Mouse (Mus musculus) kidney, embryonic 15.5 days (tissue): ENCODE measurements around the gene Ufsp2. TPM values are rescaled to one million over a fixed set of nuclear protein-coding genes. Genes with fewer than 3 reads are reported as not detected.

Experiments
- ATAC-seq: fragments of 200-750 bp; cut with Nextera tagmentation; replicated peaks from 2 replicates; pipeline ENCODE4 v1.8.0; 2017; ENCODE audit warnings: moderate TSS enrichment; ENCODE audit not compliant: low FRiP score
- H3K27ac ChIP-seq: fragments of 300-500 bp; sonication (generic); 2 replicates; pipeline ENCODE4 v1.5.1; 2015; ENCODE audit warnings: mild to moderate bottlenecking, inconsistent platforms
- H3K27me3 ChIP-seq: fragments of 300-500 bp; sonication (generic); 2 replicates; pipeline ENCODE4 v1.6.1; 2015; ENCODE audit warnings: inconsistent platforms
- H3K36me3 ChIP-seq: fragments of 300-500 bp; sonication (generic); 2 replicates; pipeline ENCODE4 v1.6.1; 2015; ENCODE audit warnings: inconsistent platforms
- H3K4me1 ChIP-seq: fragments of 300-500 bp; sonication (generic); 2 replicates; pipeline ENCODE4 v1.6.1; 2015; ENCODE audit warnings: inconsistent platforms
- H3K4me2 ChIP-seq: fragments of 300-500 bp; sonication (generic); 2 replicates; pipeline ENCODE4 v1.6.1; 2015; ENCODE audit warnings: moderate library complexity, mild to moderate bottlenecking, inconsistent platforms
- H3K4me3 ChIP-seq: fragments of 300-500 bp; sonication (generic); replicated peaks from 2 replicates; pipeline ENCODE4 v1.5.1; 2015; ENCODE audit warnings: mild to moderate bottlenecking, inconsistent platforms
- H3K9ac ChIP-seq: fragments of 300-500 bp; sonication (generic); 2 replicates; pipeline ENCODE4 v1.6.1; 2015; ENCODE audit warnings: mild to moderate bottlenecking, inconsistent platforms
- H3K9me3 ChIP-seq: fragments of 300-500 bp; sonication (generic); replicated peaks from 2 replicates; pipeline ENCODE4 v1.6.1; 2016; ENCODE audit warnings: inconsistent platforms
- WGBS: fragments of 180-500 bp; shearing (Covaris S2); methylation state at CpG from one replicate; pipeline ENCODE4 v1.1.7; 2015; ENCODE audit warnings: mixed read lengths; 5-methylcytosine and 5-hydroxymethylcytosine counted together
- polyA plus RNA-seq: library from polyadenylated mRNA; unstranded; fragments of >200 nt; fragmentation: Nextera tagmentation; extraction: Ambion mirVana; gene quantifications from 2 replicates; pipeline ENCODE4 v1.2.1, GENCODE M21; 2015

Gene Ufsp2
- polyA plus RNA-seq, 1 experiment from 2014 or later = 81.8 TPM

GRCm38 (mm10) chr8:46024392-46024791, 49.1 kb downstream of the Ufsp2 start:
- Histone ChIP-seq H3K9ac (no peak overlapping the region), H3K27ac (no peak overlapping the region), H3K4me3 (no peak overlapping the region), H3K36me3 (no peaks in the 10 kb centered on the region), H3K9me3 (no peaks in the 10 kb centered on the region), H3K4me1 (no peaks in the 10 kb centered on the region), H3K4me2 (no peak overlapping the region), H3K27me3 (no peaks in the 10 kb centered on the region)
- no peak for ATAC-seq
- 57% methylated on average over 4 of the region's 4 CpGs for WGBS

- H3K4me3 ChIP-seq = no peak overlapping the region
- no peaks in the 10 kb centered on the region for H3K4me1 ChIP-seq
- ATAC-seq = peak; percentile 52; the same call in 1 of the 2 replicates
- WGBS = 70% methylated on average over 11 of the region's 11 CpGs
- H3K9me3 ChIP-seq = no peaks in the 10 kb centered on the region
- H3K36me3 ChIP-seq = peaks cover 7% of the 10 kb centered on the region; the same call in 1 of the 2 replicates
- no peaks in the 10 kb centered on the region for H3K27me3 ChIP-seq
- no peak overlapping the region for H3K9ac ChIP-seq
- no peak overlapping the region for H3K4me2 ChIP-seq
- H3K27ac ChIP-seq = no peak overlapping the region
These were observed 60.9 kb downstream of the Ufsp2 start for GRCm38 (mm10) chr8:46036217-46036616.

GRCm38 (mm10) chr8:46039666-46040065, 64.3 kb downstream of the Ufsp2 start:
- peaks cover 21% of the 10 kb centered on the region; the same call in 1 of the 2 replicates for H3K36me3 ChIP-seq
- no peaks in the 10 kb centered on the region for H3K4me1 ChIP-seq
- no peak overlapping the region for H3K27ac ChIP-seq
- ATAC-seq = no peak
- no peak overlapping the region for H3K4me2 ChIP-seq
- no peaks in the 10 kb centered on the region for H3K27me3 ChIP-seq
- no peaks in the 10 kb centered on the region for H3K9me3 ChIP-seq
- WGBS = 71% methylated on average over 1 of the region's 1 CpGs
- H3K4me3 ChIP-seq = no peak overlapping the region
- no peak overlapping the region for H3K9ac ChIP-seq

GRCm38 (mm10) chr8:46040260-46040659, 64.9 kb downstream of the Ufsp2 start:
- ATAC-seq = no peak
- WGBS = 78% methylated on average over 13 of the region's 13 CpGs

More at GRCm38 (mm10) chr8:46040260-46040659, 64.9 kb downstream of the Ufsp2 start:
- no peaks in the 10 kb centered on the region for H3K9me3 ChIP-seq
- peaks cover 26% of the 10 kb centered on the region for H3K36me3 ChIP-seq
- no peak overlapping the region for H3K4me2 ChIP-seq
- H3K27ac ChIP-seq = no peak overlapping the region
- no peaks in the 10 kb centered on the region for H3K27me3 ChIP-seq
- no peak overlapping the region for H3K4me3 ChIP-seq
- no peaks in the 10 kb centered on the region for H3K4me1 ChIP-seq
- no peak overlapping the region for H3K9ac ChIP-seq

Other genes starting within 250 kb of the Ufsp2 start
- gene Pdlim3, start 90.1 kb upstream of the Ufsp2 start, polyA plus RNA-seq = 13.2 and 23.7 TPM in 2 replicates
- not detected in 2 replicates for gene Ccdc110, start 40.9 kb upstream of the Ufsp2 start, polyA plus RNA-seq
- gene 1700029J07Rik, start 276 bp upstream of the Ufsp2 start, polyA plus RNA-seq = 4.9 and 5.5 TPM in 2 replicates
- gene Lrp2bp, start 23.8 kb downstream of the Ufsp2 start, polyA plus RNA-seq = 0.61 and 0.76 TPM in 2 replicates
- 23.6 and 24.9 TPM in 2 replicates for gene Ankrd37, start 30.2 kb downstream of the Ufsp2 start, polyA plus RNA-seq
- gene Cfap97, start 176.2 kb downstream of the Ufsp2 start, polyA plus RNA-seq = 23.7 and 31.0 TPM in 2 replicates
- gene Snx25, start 176.6 kb downstream of the Ufsp2 start, polyA plus RNA-seq = 5.1 and 6.3 TPM in 2 replicates
- gene Slc25a4, start 235.8 kb downstream of the Ufsp2 start, polyA plus RNA-seq = 561 and 585 TPM in 2 replicates